Mouse (Mus musculus) kidney, embryonic 16.5 days (tissue): ENCODE measurements around the gene Bmpr1a. TPM values are rescaled to one million over a fixed set of nuclear protein-coding genes. Genes with fewer than 3 reads are reported as not detected.

ENCODE experiments used
- ATAC-seq: fragments of 200-750 bp; cut with Nextera tagmentation; 2 replicates; pipeline ENCODE4 v1.8.0; 2017; ENCODE audit warnings: moderate TSS enrichment; ENCODE audit not compliant: low FRiP score, low TSS enrichment
- H3K27ac ChIP-seq: fragments of 300-500 bp; sonication (generic); 2 replicates; pipeline ENCODE4 v1.5.1; 2014; ENCODE audit warnings: low read length
- H3K27me3 ChIP-seq: fragments of 300-500 bp; sonication (generic); 2 replicates; pipeline ENCODE4 v1.6.1; 2014; ENCODE audit warnings: low read length, control low read depth, mixed read lengths; ENCODE audit not compliant: insufficient read depth
- H3K36me3 ChIP-seq: fragments of 300-500 bp; sonication (generic); 2 replicates; pipeline ENCODE4 v1.6.1; 2014; ENCODE audit warnings: low read length, control low read depth, mixed read lengths; ENCODE audit not compliant: insufficient read depth
- H3K4me1 ChIP-seq: fragments of 300-500 bp; sonication (generic); 2 replicates; pipeline ENCODE4 v1.6.1; 2014; ENCODE audit warnings: low read length, control low read depth, mixed read lengths; ENCODE audit not compliant: insufficient read depth
- H3K4me2 ChIP-seq: fragments of 300-500 bp; sonication (generic); replicated peaks from 2 replicates; pipeline ENCODE4 v1.6.1; 2014; ENCODE audit warnings: low read depth, low read length
- H3K4me3 ChIP-seq: fragments of 300-500 bp; sonication (generic); 2 replicates; pipeline ENCODE4 v1.5.1; 2014; ENCODE audit warnings: mild to moderate bottlenecking, low read length
- H3K9ac ChIP-seq: fragments of 300-500 bp; sonication (generic); replicated peaks from 2 replicates; pipeline ENCODE4 v1.6.1; 2014; ENCODE audit warnings: low read length
- H3K9me3 ChIP-seq: fragments of 300-500 bp; sonication (generic); 2 replicates; pipeline ENCODE4 v1.6.1; 2016; ENCODE audit warnings: low read length, control low read depth
- WGBS: fragments of 180-500 bp; shearing (Covaris S2); extraction: QIAGEN DNeasy Blood & Tissue Kit; methylation state at CpG from one replicate; pipeline ENCODE4 v1.1.7; 2014; 5-methylcytosine and 5-hydroxymethylcytosine counted together
- polyA plus RNA-seq: library from polyadenylated mRNA; unstranded; fragments of >200 nt; fragmentation: Nextera tagmentation; extraction: Ambion mirVana; gene quantifications from 2 replicates; pipeline ENCODE4 v1.2.1, GENCODE M21; 2015

Gene Bmpr1a
- polyA plus RNA-seq, 1 experiment from 2014 or later: 38.5 TPM

DNA sequence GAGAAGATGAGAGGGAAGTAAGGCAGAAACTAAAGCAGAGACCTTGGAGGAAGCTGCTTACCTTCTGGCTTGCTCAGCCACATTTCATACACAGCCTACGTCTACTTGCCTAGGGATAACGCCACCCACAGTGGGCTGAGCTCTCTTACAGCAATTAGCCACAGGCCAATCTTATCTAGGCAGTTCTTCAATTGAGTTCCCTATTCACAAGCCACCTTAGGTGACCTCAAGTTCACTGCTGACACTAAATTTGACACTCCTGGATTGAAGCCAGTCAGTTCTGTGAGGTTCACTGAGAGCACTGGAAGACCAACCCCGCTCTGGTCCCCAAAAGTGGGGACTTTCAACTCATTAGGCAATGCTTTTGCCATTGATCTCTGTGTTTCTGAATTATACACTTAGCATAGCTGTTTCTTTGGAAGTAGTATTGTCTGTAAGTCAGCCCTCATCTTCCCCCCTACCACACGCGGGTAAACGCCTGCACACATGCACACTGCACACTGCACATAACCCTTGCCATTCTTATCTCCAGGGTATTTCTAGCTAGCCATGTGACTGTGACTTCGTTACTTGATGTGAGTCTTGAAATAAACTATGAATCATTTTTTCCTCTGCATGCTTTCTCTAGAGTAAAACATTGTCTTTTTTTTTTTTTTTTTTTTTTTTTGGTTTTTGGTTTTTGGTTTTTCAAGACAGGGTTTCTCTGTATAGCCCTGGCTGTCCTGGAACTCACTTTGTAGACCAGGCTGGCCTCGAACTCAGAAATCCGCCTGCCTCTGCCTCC, 120.0 kb downstream of the Bmpr1a start:
- Histone ChIP-seq H3K4me3 (no peak overlapping the region), H3K9ac (no peak overlapping the region), H3K27me3 (no peaks in the 10 kb centered on the region), H3K4me2 (no peak overlapping the region), H3K27ac (no peak overlapping the region), H3K4me1 (peaks cover 12% of the 10 kb centered on the region), H3K36me3 (no peaks in the 10 kb centered on the region), H3K9me3 (no peaks in the 10 kb centered on the region; the same call in 1 of the 2 replicates)
- no peak for ATAC-seq
- WGBS: 93% methylated on average over 9 of the region's 9 CpGs

DNA sequence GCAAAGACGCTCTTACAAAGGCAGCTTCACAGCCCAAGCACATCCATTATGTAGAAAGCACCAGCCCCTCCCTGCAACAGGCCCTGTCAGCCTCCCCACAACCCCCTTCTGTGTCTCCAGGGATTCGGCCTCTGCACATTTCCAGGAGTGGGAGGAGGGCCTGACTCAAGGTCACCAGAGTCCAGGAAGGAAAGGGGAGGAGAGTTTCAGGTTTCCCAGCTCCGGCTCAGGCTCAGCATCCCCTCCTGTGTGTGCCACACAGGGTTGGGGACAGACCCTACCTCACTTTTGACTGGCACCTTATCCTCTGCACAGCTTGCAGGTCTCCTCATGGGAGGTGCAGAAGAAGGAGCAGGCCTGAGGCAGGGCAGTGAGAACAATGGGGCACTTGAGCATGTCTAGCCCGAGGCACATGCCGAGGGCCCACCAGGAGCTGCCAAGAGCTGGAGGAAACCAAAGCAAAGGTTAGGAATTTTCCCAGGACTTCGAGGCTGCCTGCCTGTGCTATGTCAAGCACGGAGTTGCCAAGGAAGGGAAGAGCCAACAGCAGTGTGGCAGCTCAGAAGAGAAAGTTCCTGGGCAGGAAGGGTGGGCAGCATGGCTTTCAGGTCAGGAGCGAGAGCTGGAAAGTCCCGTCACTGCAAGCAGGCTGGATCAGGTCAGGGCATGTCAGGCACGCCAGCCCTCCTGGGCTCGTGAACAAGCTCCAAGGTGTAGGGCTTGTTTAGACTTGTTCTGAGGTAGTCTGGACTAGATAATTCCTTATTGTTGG, 124.4 kb downstream of the Bmpr1a start:
- WGBS: 5% methylated on average over 11 of the region's 11 CpGs
- Histone ChIP-seq H3K4me3 (peak overlapping the region; percentile 1; the same call in 1 of the 2 replicates), H3K27me3 (no peaks in the 10 kb centered on the region), H3K9me3 (no peaks in the 10 kb centered on the region; the same call in 1 of the 2 replicates), H3K9ac (peak overlapping the region; percentile 49), H3K4me1 (peaks cover 27% of the 10 kb centered on the region), H3K36me3 (no peaks in the 10 kb centered on the region), H3K27ac (peak overlapping the region; percentile 91), H3K4me2 (peak overlapping the region; percentile 39)
- peak; percentile 84 for ATAC-seq

DNA sequence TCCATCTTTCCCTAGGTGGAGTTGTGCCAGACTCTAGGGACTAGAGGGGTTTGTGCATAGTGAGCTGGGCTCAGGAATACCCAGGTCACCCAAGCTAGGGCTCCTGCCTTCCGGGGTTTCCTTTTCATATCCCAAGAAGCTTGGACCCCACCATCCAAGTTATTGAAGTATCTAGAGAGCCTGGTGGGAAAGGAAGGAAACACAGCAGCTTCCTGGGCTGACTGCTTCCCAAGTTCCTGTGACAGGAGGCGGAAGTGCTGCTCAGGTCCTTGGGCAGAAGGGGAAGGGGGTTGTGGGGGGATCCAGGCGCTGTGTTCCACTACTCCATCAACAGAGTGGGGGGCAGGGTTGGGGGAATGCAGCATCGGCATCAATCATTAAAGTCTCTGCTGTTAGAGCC, 126.0 kb downstream of the Bmpr1a start:
- Histone ChIP-seq H3K4me3 (peak overlapping the region; percentile 27), H3K9me3 (no peaks in the 10 kb centered on the region), H3K36me3 (no peaks in the 10 kb centered on the region), H3K4me1 (peaks cover 28% of the 10 kb centered on the region), H3K27ac (peak overlapping the region; percentile 27; the same call in 1 of the 2 replicates), H3K27me3 (no peaks in the 10 kb centered on the region), H3K4me2 (peak overlapping the region; percentile 39), H3K9ac (peak overlapping the region; percentile 40; the same call in 1 of the 2 replicates)
- ATAC-seq: no peak
- WGBS: 70% methylated on average over 4 of the region's 4 CpGs

DNA sequence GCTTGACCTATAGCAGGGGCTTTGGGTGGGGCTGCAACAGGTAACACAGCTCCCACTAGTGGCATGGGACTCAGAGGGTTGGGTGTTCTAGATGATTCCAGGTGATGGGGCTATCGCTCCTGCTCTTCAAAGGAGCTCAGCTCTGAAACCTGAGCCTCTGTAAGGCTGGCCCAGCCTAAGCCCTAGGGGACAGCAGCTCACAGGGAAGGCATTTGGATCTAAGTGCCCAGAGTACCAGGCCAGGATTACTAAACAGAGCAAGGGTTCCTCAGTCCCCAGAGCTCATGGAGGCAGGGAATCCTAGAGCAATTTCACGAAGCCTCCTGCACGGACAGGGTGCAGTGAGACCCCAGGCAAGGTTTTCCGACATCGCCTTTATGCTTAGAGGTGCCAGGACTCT, 127.2 kb downstream of the Bmpr1a start:
- no peaks in the 10 kb centered on the region for H3K36me3 ChIP-seq
- peak overlapping the region; percentile 19; the same call in 1 of the 2 replicates for H3K9ac ChIP-seq
- peaks cover 28% of the 10 kb centered on the region for H3K4me1 ChIP-seq
- H3K27ac ChIP-seq: no peak overlapping the region
- no peaks in the 10 kb centered on the region for H3K27me3 ChIP-seq
- peak overlapping the region; percentile 27 for H3K4me3 ChIP-seq
- peak overlapping the region; percentile 39 for H3K4me2 ChIP-seq
- WGBS: 64% methylated on average over 5 of the region's 5 CpGs
- H3K9me3 ChIP-seq: no peaks in the 10 kb centered on the region
- ATAC-seq: no peak

DNA sequence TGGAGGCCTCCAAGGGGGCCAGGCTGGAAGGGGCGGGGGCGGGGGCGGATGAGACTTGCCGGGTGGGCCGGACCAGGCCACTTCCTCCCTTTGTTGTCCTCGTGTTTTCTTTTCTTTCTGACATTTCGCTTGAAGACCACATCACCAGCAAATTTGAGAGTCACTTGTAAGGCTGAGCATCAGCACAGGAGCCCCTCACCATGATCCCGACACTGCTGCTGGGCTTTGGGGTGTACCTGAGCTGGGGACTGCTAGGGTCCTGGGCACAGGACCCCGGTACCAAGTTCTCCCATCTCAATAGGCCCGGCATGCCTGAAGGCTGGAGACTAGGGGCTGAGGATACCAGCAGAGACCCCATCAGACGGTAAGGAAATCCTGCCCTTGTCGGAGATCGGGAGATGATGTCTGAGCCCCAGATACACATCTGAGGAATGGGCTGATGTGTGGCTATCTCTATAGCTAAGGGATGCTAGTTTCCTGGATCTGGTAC, 127.7 kb downstream of the Bmpr1a start, which contains the start of gene Mmrn2:
Mmrn2 (plus strand) TSS at position 51 of the 490 bp plus-strand sequence.
- no peak for ATAC-seq
- H3K9me3 ChIP-seq: no peaks in the 10 kb centered on the region
- 69% methylated on average over 13 of the region's 13 CpGs for WGBS
- H3K9ac ChIP-seq: peak within 1 kb of the TSS; percentile 19; the same call in 1 of the 2 replicates
- H3K36me3 ChIP-seq: no peaks in the 10 kb centered on the region
- peaks cover 28% of the 10 kb centered on the region for H3K4me1 ChIP-seq
- no peaks in the 10 kb centered on the region for H3K27me3 ChIP-seq
- peak within 1 kb of the TSS; percentile 27; the same call in 1 of the 2 replicates for H3K27ac ChIP-seq
- H3K4me3 ChIP-seq: peak within 1 kb of the TSS; percentile 27
- peak within 1 kb of the TSS; percentile 39 for H3K4me2 ChIP-seq

DNA sequence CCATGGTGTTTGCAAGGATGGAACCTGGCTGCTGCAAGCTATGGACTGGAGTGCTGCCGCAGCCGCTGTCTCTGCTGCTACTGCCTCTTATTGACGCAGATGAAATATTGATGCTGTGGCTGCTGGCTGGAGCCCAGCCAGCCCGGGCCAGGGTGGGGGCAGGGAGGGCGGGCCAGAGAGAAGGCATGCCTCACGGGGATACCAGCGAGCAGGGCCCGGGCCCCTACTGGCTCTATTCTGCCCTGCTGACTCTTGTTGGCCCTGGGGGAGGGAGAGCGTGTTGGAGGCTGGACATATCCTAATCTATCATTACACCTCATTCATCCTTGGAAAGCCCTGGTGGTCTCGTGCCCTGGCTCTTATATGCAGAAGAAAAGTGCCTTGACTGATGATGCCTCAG, 128.6 kb downstream of the Bmpr1a start, which contains the start of gene Sncg:
Sncg (minus strand) TSS at position 213 of the 400 bp plus-strand sequence.
- Histone ChIP-seq H3K4me1 (peaks cover 28% of the 10 kb centered on the region), H3K4me3 (peak within 1 kb of the TSS; percentile 27), H3K4me2 (peak within 1 kb of the TSS; percentile 39; the same call in 1 of the 2 replicates), H3K36me3 (no peaks in the 10 kb centered on the region), H3K9ac (0 out of 2 replicates have a peak within 1 kb of the TSS, but pooled peaks have one; percentile 12), H3K27me3 (no peaks in the 10 kb centered on the region), H3K9me3 (no peaks in the 10 kb centered on the region), H3K27ac (0 out of 2 replicates have a peak within 1 kb of the TSS, but pooled peaks have one; percentile 15)
- no peak for ATAC-seq
- WGBS: 20% methylated on average over 10 of the region's 10 CpGs

DNA sequence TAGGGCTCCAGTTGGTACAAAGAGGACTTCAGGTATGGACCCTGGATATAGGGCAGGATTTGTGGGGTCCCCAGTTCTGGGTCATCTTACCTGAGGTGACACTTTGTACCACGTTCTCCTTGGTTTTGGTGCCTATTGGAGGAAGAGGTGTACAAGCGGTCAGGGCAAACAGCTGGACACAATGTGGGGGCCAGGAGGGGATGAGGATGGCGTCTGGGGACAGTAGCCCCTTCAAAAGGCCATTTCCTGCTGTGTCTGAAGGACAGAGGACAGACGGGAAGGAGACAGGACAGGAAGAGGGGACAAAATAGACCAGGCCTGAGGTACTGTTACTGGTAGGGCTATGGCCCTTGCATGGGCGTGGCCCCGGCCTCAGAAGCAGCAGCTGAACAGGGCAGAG, 129.6 kb downstream of the Bmpr1a start:
- H3K4me2 ChIP-seq: no peak overlapping the region
- no peaks in the 10 kb centered on the region for H3K27me3 ChIP-seq
- peaks cover 21% of the 10 kb centered on the region for H3K4me1 ChIP-seq
- no peak overlapping the region for H3K9ac ChIP-seq
- ATAC-seq: no peak
- H3K36me3 ChIP-seq: no peaks in the 10 kb centered on the region
- H3K9me3 ChIP-seq: no peaks in the 10 kb centered on the region
- WGBS: 81% methylated on average over 6 of the region's 6 CpGs
- no peak overlapping the region for H3K27ac ChIP-seq
- no peak overlapping the region for H3K4me3 ChIP-seq

DNA sequence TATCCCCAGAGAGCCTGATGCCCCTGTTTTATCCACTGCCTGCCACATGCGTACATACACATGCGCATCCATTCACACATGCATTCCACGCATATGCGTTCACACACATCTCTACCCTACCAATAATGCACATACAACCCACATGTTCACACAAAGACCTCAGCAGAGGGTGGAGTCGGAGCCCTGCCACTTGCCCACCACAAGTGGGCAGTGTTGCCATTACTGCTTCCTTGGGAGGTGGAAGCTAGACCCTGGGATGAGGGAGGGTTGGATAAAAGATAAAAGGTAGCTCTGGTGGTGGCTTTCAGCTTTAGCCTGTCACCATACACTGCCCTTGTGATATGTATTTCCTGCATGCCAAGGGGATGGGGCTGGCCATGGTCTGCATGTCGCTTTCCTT, 130.5 kb downstream of the Bmpr1a start:
- ATAC-seq: no peak
- Histone ChIP-seq H3K4me3 (no peak overlapping the region), H3K27ac (no peak overlapping the region), H3K4me2 (no peak overlapping the region), H3K27me3 (no peaks in the 10 kb centered on the region), H3K4me1 (peaks cover 14% of the 10 kb centered on the region), H3K9me3 (no peaks in the 10 kb centered on the region), H3K36me3 (no peaks in the 10 kb centered on the region), H3K9ac (no peak overlapping the region)
- WGBS: 85% methylated on average over 6 of the region's 6 CpGs

DNA sequence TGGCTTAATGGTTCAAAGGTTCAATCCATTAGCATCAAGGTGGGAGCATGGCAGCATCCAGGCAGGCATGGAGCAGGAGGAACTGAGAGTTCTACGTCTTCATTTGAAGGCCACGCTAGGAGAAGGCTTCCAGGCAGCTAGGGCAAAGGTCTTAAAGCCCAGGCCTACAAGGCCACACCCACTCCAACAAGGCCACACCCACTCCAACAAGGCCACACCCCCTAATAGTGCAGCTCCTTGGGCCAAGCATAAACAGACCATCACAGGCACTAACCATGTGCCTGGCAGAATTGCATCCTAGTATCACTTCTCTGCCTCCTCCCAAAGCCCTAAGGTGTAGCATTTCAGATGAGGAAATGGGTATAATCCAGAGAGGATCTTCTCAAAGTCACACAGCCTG, 131.4 kb downstream of the Bmpr1a start:
- Histone ChIP-seq H3K9ac (no peak overlapping the region), H3K4me3 (no peak overlapping the region), H3K27me3 (no peaks in the 10 kb centered on the region), H3K27ac (no peak overlapping the region), H3K9me3 (no peaks in the 10 kb centered on the region), H3K4me2 (no peak overlapping the region), H3K36me3 (no peaks in the 10 kb centered on the region), H3K4me1 (peaks cover 14% of the 10 kb centered on the region)
- 66% methylated on average over 2 of the region's 2 CpGs for whole genome bisulfite sequencing
- no peak for ATAC-seq
